Mouse (Mus musculus) midbrain, embryonic 11.5 days (tissue): ENCODE data around the gene Gnai2. TPM values are rescaled to one million over a fixed set of nuclear protein-coding genes. Genes with fewer than 3 reads are reported as not detected.
"Not testable (repeated sequence)": the region's sequence is repeated elsewhere in the genome, so short reads cannot be mapped to it uniquely, and the experiment has no call there.

Experiments
- ATAC-seq: fragments of 200-750 bp; cut with Nextera tagmentation; 2 replicates; pipeline ENCODE4 v1.8.0; 2017; ENCODE audit warnings: moderate TSS enrichment, moderate library complexity; ENCODE audit not compliant: low FRiP score
- DNase-seq: peaks from one replicate; pipeline ENCODE4 v3.0.0; 2015; ENCODE audit warnings: low spot score; ENCODE audit errors: missing footprints
- H3K27ac ChIP-seq: fragments of 300-500 bp; sonication (generic); 2 replicates; pipeline ENCODE4 v1.5.1; 2014; ENCODE audit warnings: low read depth, low read length
- H3K27me3 ChIP-seq: fragments of 300-500 bp; sonication (generic); 2 replicates; pipeline ENCODE4 v1.6.1; 2014; ENCODE audit warnings: mild to moderate bottlenecking, low read length, moderate library complexity, mixed read lengths; ENCODE audit not compliant: control insufficient read depth, insufficient read depth
- H3K36me3 ChIP-seq: fragments of 300-500 bp; sonication (generic); 2 replicates; pipeline ENCODE4 v1.6.1; 2014; ENCODE audit warnings: mild to moderate bottlenecking, low read length, moderate library complexity, mixed read lengths; ENCODE audit not compliant: control insufficient read depth, insufficient read depth
- H3K4me1 ChIP-seq: fragments of 300-500 bp; sonication (generic); 2 replicates; pipeline ENCODE4 v1.6.1; 2014; ENCODE audit warnings: low read length; ENCODE audit not compliant: control insufficient read depth, insufficient read depth
- H3K4me2 ChIP-seq: fragments of 300-500 bp; sonication (generic); 2 replicates; pipeline ENCODE4 v1.6.1; 2014; ENCODE audit warnings: mild to moderate bottlenecking, moderate library complexity
- H3K4me3 ChIP-seq: fragments of 300-500 bp; sonication (generic); 2 replicates; pipeline ENCODE4 v1.5.1; 2014; ENCODE audit warnings: low read depth, low read length
- H3K9ac ChIP-seq: fragments of 300-500 bp; sonication (generic); 2 replicates; pipeline ENCODE4 v1.6.1; 2014; ENCODE audit warnings: low read length
- H3K9me3 ChIP-seq: fragments of 300-500 bp; sonication (generic); 2 replicates; pipeline ENCODE4 v1.6.1; 2016; ENCODE audit warnings: low read length; ENCODE audit not compliant: control insufficient read depth
- WGBS: fragments of 180-500 bp; shearing (Covaris S2); extraction: QIAGEN DNeasy Blood & Tissue Kit; methylation state at CpG from one replicate; pipeline ENCODE4 v1.1.7; 2014; 5-methylcytosine and 5-hydroxymethylcytosine counted together
- polyA plus RNA-seq: library from polyadenylated mRNA; unstranded; fragments of >200 nt; fragmentation: Nextera tagmentation; extraction: Ambion mirVana; gene quantifications from 2 replicates; pipeline ENCODE4 v1.2.1, GENCODE M21; 2014

Gnai2 gene
- polyA plus RNA-seq, result 578 and 581 TPM in 2 replicates

GRCm38 (mm10) chr9:107635279-107636028 is at the start of gene Gnai2:
TSS of gene Gnai2 (minus strand) at chr9:107635367.
- Histone ChIP-seq H3K27ac (peak within 1 kb of the TSS; percentile 100), H3K4me3 (peak within 1 kb of the TSS; percentile 67), H3K9me3 (no peaks in the 10 kb centered on the region), H3K4me2 (peak within 1 kb of the TSS; percentile 97), H3K9ac (peak within 1 kb of the TSS; percentile 85), H3K36me3 (no peaks in the 10 kb centered on the region), H3K27me3 (no peaks in the 10 kb centered on the region), H3K4me1 (peaks cover 52% of the 10 kb centered on the region)
- ATAC-seq (peak; percentile 86), DNase-seq (peak; percentile 98)
- WGBS, result 3% methylated on average over 38 of the region's 38 CpGs

GRCm38 (mm10) chr9:107682405-107682804 is 47.2 kb upstream of the Gnai2 start:
- no peak overlapping the region for H3K4me3 ChIP-seq
- H3K9ac ChIP-seq, result no peak overlapping the region
- no peaks in the 10 kb centered on the region for H3K4me1 ChIP-seq
- 89% methylated on average over 20 of the region's 20 CpGs for WGBS
- no peak overlapping the region for H3K4me2 ChIP-seq
- no peak overlapping the region for H3K27ac ChIP-seq
- H3K9me3 ChIP-seq, result no peaks in the 10 kb centered on the region
- no peak for DNase-seq
- peaks cover 4% of the 10 kb centered on the region for H3K27me3 ChIP-seq
- H3K36me3 ChIP-seq, result no peaks in the 10 kb centered on the region; the same call in 1 of the 2 replicates
- ATAC-seq, result no peak

- H3K36me3 ChIP-seq, result no peaks in the 10 kb centered on the region; the same call in 1 of the 2 replicates
- peaks cover 14% of the 10 kb centered on the region for H3K4me1 ChIP-seq
- DNase-seq (no peak), ATAC-seq (no peak)
- H3K27me3 ChIP-seq, result peaks cover 30% of the 10 kb centered on the region
- no peak within 1 kb of the TSS for H3K4me2 ChIP-seq
- WGBS, result 40% methylated on average over 5 of the region's 5 CpGs
- H3K9ac ChIP-seq, result no peak within 1 kb of the TSS
- no peaks in the 10 kb centered on the region for H3K9me3 ChIP-seq
- no peak within 1 kb of the TSS for H3K4me3 ChIP-seq
- H3K27ac ChIP-seq, result no peak within 1 kb of the TSS
Observed at GRCm38 (mm10) chr9:107679501-107679900, 44.3 kb upstream of the Gnai2 start, which contains the start of gene Gnat1. TSS of gene Gnat1 (minus strand) at chr9:107679712.

- no peaks in the 10 kb centered on the region for H3K9me3 ChIP-seq
- peaks cover 14% of the 10 kb centered on the region for H3K4me1 ChIP-seq
- no peak for DNase-seq
- no peak overlapping the region for H3K4me2 ChIP-seq
- no peak for ATAC-seq
- 98% methylated on average over 2 of the region's 2 CpGs for WGBS
- no peak overlapping the region for H3K27ac ChIP-seq
- H3K36me3 ChIP-seq, result no peaks in the 10 kb centered on the region; the same call in 1 of the 2 replicates
- H3K27me3 ChIP-seq, result peaks cover 34% of the 10 kb centered on the region
- H3K4me3 ChIP-seq, result no peak overlapping the region
- no peak overlapping the region for H3K9ac ChIP-seq
Observed at GRCm38 (mm10) chr9:107678861-107679260, 43.7 kb upstream of the Gnai2 start.

GRCm38 (mm10) chr9:107677819-107678526 is 42.8 kb upstream of the Gnai2 start:
- not testable (repeated sequence) for H3K9ac ChIP-seq, H3K36me3 ChIP-seq, H3K27ac ChIP-seq, H3K9me3 ChIP-seq, H3K4me3 ChIP-seq, ATAC-seq, H3K4me2 ChIP-seq
- Histone ChIP-seq H3K27me3 (peaks cover 34% of the 10 kb centered on the region), H3K4me1 (peaks cover 14% of the 10 kb centered on the region)
- WGBS, result 42% methylated on average over 14 of the region's 14 CpGs
- DNase-seq, result peak; percentile 98

GRCm38 (mm10) chr9:107677091-107677784 is 42.1 kb upstream of the Gnai2 start:
- ATAC-seq (no peak), DNase-seq (peak; percentile 90)
- Histone ChIP-seq H3K9me3 (no peaks in the 10 kb centered on the region), H3K4me3 (no peak overlapping the region), H3K36me3 (no peaks in the 10 kb centered on the region), H3K27ac (no peak overlapping the region), H3K9ac (no peak overlapping the region), H3K4me2 (no peak overlapping the region), H3K27me3 (peaks cover 34% of the 10 kb centered on the region), H3K4me1 (peaks cover 14% of the 10 kb centered on the region)
- WGBS, result 19% methylated on average over 17 of the region's 17 CpGs

- Histone ChIP-seq H3K27me3 (peaks cover 34% of the 10 kb centered on the region), H3K4me2 (peak overlapping the region; percentile 56), H3K4me1 (peaks cover 14% of the 10 kb centered on the region), H3K36me3 (no peaks in the 10 kb centered on the region), H3K9ac (peak overlapping the region; percentile 45), H3K4me3 (peak overlapping the region; percentile 34), H3K27ac (no peak overlapping the region), H3K9me3 (no peaks in the 10 kb centered on the region)
- ATAC-seq, result peak; percentile 36; the same call in 1 of the 2 replicates
- DNase-seq, result no peak
- WGBS, result 3% methylated on average over 25 of the region's 25 CpGs
Observed at GRCm38 (mm10) chr9:107676302-107676701, 41.1 kb upstream of the Gnai2 start.

GRCm38 (mm10) chr9:107675671-107676301 is 40.6 kb upstream of the Gnai2 start:
- Histone ChIP-seq H3K36me3 (no peaks in the 10 kb centered on the region), H3K27me3 (peaks cover 34% of the 10 kb centered on the region), H3K4me1 (peaks cover 14% of the 10 kb centered on the region), H3K4me3 (peak overlapping the region; percentile 34), H3K9me3 (no peaks in the 10 kb centered on the region), H3K9ac (peak overlapping the region; percentile 45), H3K4me2 (peak overlapping the region; percentile 56), H3K27ac (no peak overlapping the region)
- ATAC-seq, result peak; percentile 67
- under 1% methylated on average over 39 of the region's 39 CpGs for WGBS
- peak; percentile 98 for DNase-seq
